11 mouse cellular contexts compared by ENCODE assay signal in genomic region chr10:81184765-81185164, GRCm38 (mm10). TPM values are rescaled to one million over a fixed set of nuclear protein-coding genes. Genes with fewer than 3 reads are reported as not detected.
DNase-seq lines count a peak whose midpoint lies in the region; ATAC-seq and TF ChIP-seq lines count a peak whose summit lies in the region.
"Had no signal": no experiment of that assay in that cellular context is flagged by ENCODE, and none has a peak within 500 bp of the region (broad histone marks: within the 10 kb centered on the region; RNA-seq: fewer than 3 reads in every experiment).

No protein-coding gene starts in this region.

- ATAC-seq in hindbrain, embryonic 16.5 days = no peak
- no peak for ATAC-seq in embryonic facial prominence, embryonic 12.5 days (ENCODE audit: insufficient number of reproducible peaks, insufficient read depth, low FRiP score, low TSS enrichment)
- peak; percentile 45 for ATAC-seq in lung, postnatal 0 days
- ATAC-seq: midbrain, embryonic 16.5 days had no signal

- 0 out of 2 replicates have a peak overlapping the region, but pooled peaks have one; percentile 29 for H3K27ac ChIP-seq in hindbrain, embryonic 10.5 days
- no peak overlapping the region for H3K27ac ChIP-seq in hindbrain, embryonic 16.5 days (ENCODE audit: low read depth, low read length)
- peak overlapping the region; percentile 48; the same call in 1 of the 2 replicates for H3K27ac ChIP-seq in ES-E14 (ENCODE audit: insufficient read depth, low read depth, low read length, poor library complexity, severe bottlenecking)
- peak overlapping the region; percentile 73 for H3K27ac ChIP-seq in embryonic facial prominence, embryonic 12.5 days
- peak overlapping the region; percentile 89 for H3K27ac ChIP-seq in lung, postnatal 0 days (ENCODE audit: low read length)

- H3K4me2 ChIP-seq in hindbrain, embryonic 16.5 days (ENCODE audit: low read length) = no peak overlapping the region
- H3K4me2 ChIP-seq in embryonic facial prominence, embryonic 12.5 days (replicated peaks) = no peak overlapping the region; the same call in 1 of the 2 replicates
- H3K4me2 ChIP-seq in lung, postnatal 0 days (replicated peaks; ENCODE audit: low read depth, low read length) = no peak overlapping the region

- peak overlapping the region; percentile 11; the same call in 1 of the 2 replicates for H3K4me3 ChIP-seq in hindbrain, embryonic 10.5 days
- H3K4me3 ChIP-seq in hindbrain, embryonic 16.5 days (ENCODE audit: low read length) = no peak overlapping the region
- no peak overlapping the region for H3K4me3 ChIP-seq in ES-E14 (ENCODE audit: insufficient read depth in 1 of 2, low read depth in 1 of 2, low read length in 2 of 2, poor library complexity in 1 of 2, severe bottlenecking in 1 of 2)
- H3K4me3 ChIP-seq in embryonic facial prominence, embryonic 12.5 days = no peak overlapping the region
- H3K4me3 ChIP-seq in lung, postnatal 0 days (ENCODE audit: low read depth, low read length) = no peak overlapping the region

- no peaks in the 10 kb centered on the region for H3K27me3 ChIP-seq in hindbrain, embryonic 10.5 days (ENCODE audit: insufficient read depth, poor library complexity, severe bottlenecking)
- H3K27me3 ChIP-seq in hindbrain, embryonic 16.5 days (replicated peaks; ENCODE audit: control insufficient read depth, insufficient read depth, low read length) = no peaks in the 10 kb centered on the region
- no peaks in the 10 kb centered on the region for H3K27me3 ChIP-seq in embryonic facial prominence, embryonic 12.5 days
- H3K27me3 ChIP-seq in lung, postnatal 0 days (replicated peaks; ENCODE audit: insufficient read depth, low read length) = no peaks in the 10 kb centered on the region

- whole genome bisulfite sequencing in hindbrain, embryonic 10.5 days = 66% methylated on average over 4 of the region's 4 CpGs
- WGBS in hindbrain, embryonic 16.5 days = 73% methylated on average over 4 of the region's 4 CpGs
- WGBS in embryonic facial prominence, embryonic 12.5 days = 37% methylated on average over 4 of the region's 4 CpGs
- 8% methylated on average over 4 of the region's 4 CpGs for WGBS in lung, postnatal 0 days

- H3K9me3 ChIP-seq in hindbrain, embryonic 10.5 days = no peaks in the 10 kb centered on the region
- no peaks in the 10 kb centered on the region for H3K9me3 ChIP-seq in hindbrain, embryonic 16.5 days (ENCODE audit: control insufficient read depth, low read length)
- no peaks in the 10 kb centered on the region for H3K9me3 ChIP-seq in ES-E14 (ENCODE audit: control insufficient read depth, insufficient read depth, low read depth, low read length)
- H3K9me3 ChIP-seq in embryonic facial prominence, embryonic 12.5 days = no peaks in the 10 kb centered on the region
- H3K9me3 ChIP-seq in lung, postnatal 0 days (ENCODE audit: low read length) = no peaks in the 10 kb centered on the region

- in situ Hi-C loops in ES-E14 (cut with MboI; ENCODE audit: low sequenced_read_pairs in 2 of 2, unreplicated experiment in 2 of 2) = no loop called here

- DNase-seq in hindbrain, embryonic 10.5 days (ENCODE audit: low spot score) = no peak
- DNase-seq in ES-E14 (ENCODE audit: low read depth, low spot score) = no peak
- DNase-seq in lung, postnatal 0 days (ENCODE audit: low spot score) = peak; percentile 90
- no peak for DNase-seq in right cerebral cortex, postnatal 14 days
- no peak for DNase-seq in cerebellum, postnatal 10 days
- DNase-seq in T-cell, adult 2 months (ENCODE audit: low spot score) = no peak

- H3K9ac ChIP-seq in hindbrain, embryonic 16.5 days (ENCODE audit: low read depth, low read length) = no peak overlapping the region
- 0 out of 2 replicates have a peak overlapping the region, but pooled peaks have one; percentile 16 for H3K9ac ChIP-seq in ES-E14 (ENCODE audit: insufficient read depth, low read depth, low read length, poor library complexity, severe bottlenecking)
- 0 out of 2 replicates have a peak overlapping the region, but pooled peaks have one; percentile 15 for H3K9ac ChIP-seq in embryonic facial prominence, embryonic 12.5 days
- H3K9ac ChIP-seq in lung, postnatal 0 days (replicated peaks; ENCODE audit: low read depth) = no peak overlapping the region

- peaks cover 82% of the 10 kb centered on the region for H3K36me3 ChIP-seq in hindbrain, embryonic 10.5 days
- H3K36me3 ChIP-seq in hindbrain, embryonic 16.5 days (ENCODE audit: control insufficient read depth, insufficient read depth, low read length) = peaks cover 38% of the 10 kb centered on the region
- H3K36me3 ChIP-seq in ES-E14 (ENCODE audit: control insufficient read depth, insufficient read depth, low read length, poor library complexity, severe bottlenecking) = peaks cover 37% of the 10 kb centered on the region
- peaks cover 61% of the 10 kb centered on the region for H3K36me3 ChIP-seq in embryonic facial prominence, embryonic 12.5 days
- H3K36me3 ChIP-seq in lung, postnatal 0 days (ENCODE audit: insufficient read depth, low read length) = peaks cover 28% of the 10 kb centered on the region

- peak; percentile 78 for TF ChIP-seq EP300 in lung, postnatal 0 days (IDR thresholded peaks at IDR 0.05)

- no peak for TF ChIP-seq CTCF in lung, postnatal 0 days (IDR thresholded peaks at IDR 0.05)

- peaks cover 32% of the 10 kb centered on the region for H3K4me1 ChIP-seq in hindbrain, embryonic 10.5 days (replicated peaks)
- H3K4me1 ChIP-seq in hindbrain, embryonic 16.5 days (ENCODE audit: control insufficient read depth, insufficient read depth, low read depth, low read length) = peaks cover 12% of the 10 kb centered on the region
- peaks cover 0 to 8% of the 10 kb centered on the region in 2 experiments; a peak in 2 of 4 replicates for H3K4me1 ChIP-seq in ES-E14 (ENCODE audit: control insufficient read depth in 2 of 2, insufficient read depth in 2 of 2, low read length in 2 of 2, poor library complexity in 1 of 2)
- peaks cover 26% of the 10 kb centered on the region for H3K4me1 ChIP-seq in embryonic facial prominence, embryonic 12.5 days
- H3K4me1 ChIP-seq in lung, postnatal 0 days (ENCODE audit: insufficient read depth, low read depth, low read length) = peaks cover 7% of the 10 kb centered on the region; the same call in 1 of the 2 replicates

TF ChIP-seq in ES-E14, 5 proteins besides CTCF, POLR2A, EP300 and RAD21:
- TF ChIP-seq ZC3H11A (IDR thresholded peaks at IDR 0.05; ENCODE audit: borderline replicate concordance, low read depth, low read length) (no peak), HCFC1 (IDR thresholded peaks at IDR 0.05; ENCODE audit: borderline replicate concordance, insufficient read depth, low read length) (no peak), ZNF384 (IDR thresholded peaks at IDR 0.05; ENCODE audit: low read depth, low read length) (no peak), MAFK (IDR thresholded peaks at IDR 0.05; ENCODE audit: insufficient read depth, low read depth, low read length) (no peak), CHD2 (IDR thresholded peaks at IDR 0.05; ENCODE audit: low read depth, low read length) (no peak)

RNA-seq across cellular contexts. Expression of gene 4930442H23Rik, which starts 1.1 kb away (rescaled TPM):
- polyA plus RNA-seq in hindbrain, embryonic 10.5 days (2016; fragmentation: Nextera tagmentation; extraction: Ambion mirVana) = not detected in 2 replicates
- polyA plus RNA-seq in hindbrain, embryonic 16.5 days (2015; fragmentation: Nextera tagmentation; extraction: Ambion mirVana) = not detected in 2 replicates
- 0.54 and 0.79 TPM in 2 replicates for total RNA-seq in ES-E14 (2012; rRNA removed)
- polyA plus RNA-seq in embryonic facial prominence, embryonic 12.5 days (2016; fragmentation: Nextera tagmentation; extraction: Ambion mirVana) = not detected in 2 replicates
- polyA plus RNA-seq in lung, postnatal 0 days (2015; fragmentation: Nextera tagmentation; extraction: Ambion mirVana) = 0.16 and 0.25 TPM in 2 replicates
- total RNA-seq: left cerebral cortex, adult 8-10 months had no signal
- polyA plus RNA-seq: brain, embryonic 14.5 days; midbrain, embryonic 16.5 days had no signal

RNA-seq across cellular contexts. Expression of gene Dapk3, which starts 2.0 kb away (rescaled TPM):
- 58.3 and 75.6 TPM in 2 replicates for polyA plus RNA-seq in hindbrain, embryonic 10.5 days (2016; fragmentation: Nextera tagmentation; extraction: Ambion mirVana)
- polyA plus RNA-seq in hindbrain, embryonic 16.5 days (2015; fragmentation: Nextera tagmentation; extraction: Ambion mirVana) = 49.0 and 58.7 TPM in 2 replicates
- 65.1 and 66.4 TPM in 2 replicates for total RNA-seq in ES-E14 (2012; rRNA removed)
- 79.5 and 85.3 TPM in 2 replicates for polyA plus RNA-seq in embryonic facial prominence, embryonic 12.5 days (2016; fragmentation: Nextera tagmentation; extraction: Ambion mirVana)
- 48.9 and 50.2 TPM in 2 replicates for polyA plus RNA-seq in lung, postnatal 0 days (2015; fragmentation: Nextera tagmentation; extraction: Ambion mirVana)

RNA-seq across cellular contexts. Expression of gene Eef2, which starts 8.3 kb away (rescaled TPM):
- 495 and 570 TPM in 2 replicates for polyA plus RNA-seq in hindbrain, embryonic 10.5 days (2016; fragmentation: Nextera tagmentation; extraction: Ambion mirVana)
- polyA plus RNA-seq in hindbrain, embryonic 16.5 days (2015; fragmentation: Nextera tagmentation; extraction: Ambion mirVana) = 525 and 551 TPM in 2 replicates
- 2,093 and 2,486 TPM in 2 replicates for total RNA-seq in ES-E14 (2012; rRNA removed)
- 552 and 562 TPM in 2 replicates for polyA plus RNA-seq in embryonic facial prominence, embryonic 12.5 days (2016; fragmentation: Nextera tagmentation; extraction: Ambion mirVana)
- polyA plus RNA-seq in lung, postnatal 0 days (2015; fragmentation: Nextera tagmentation; extraction: Ambion mirVana) = 509 and 537 TPM in 2 replicates

RNA-seq across cellular contexts. Expression of gene Pias4, which starts 17.0 kb away (rescaled TPM):
- 64.1 and 72.2 TPM in 2 replicates for polyA plus RNA-seq in hindbrain, embryonic 10.5 days (2016; fragmentation: Nextera tagmentation; extraction: Ambion mirVana)
- 47.1 and 56.9 TPM in 2 replicates for polyA plus RNA-seq in hindbrain, embryonic 16.5 days (2015; fragmentation: Nextera tagmentation; extraction: Ambion mirVana)
- 37.8 and 50.7 TPM in 2 replicates for total RNA-seq in ES-E14 (2012; rRNA removed)
- 57.5 and 62.0 TPM in 2 replicates for polyA plus RNA-seq in embryonic facial prominence, embryonic 12.5 days (2016; fragmentation: Nextera tagmentation; extraction: Ambion mirVana)
- 27.9 TPM in 2 replicates for polyA plus RNA-seq in lung, postnatal 0 days (2015; fragmentation: Nextera tagmentation; extraction: Ambion mirVana)

RNA-seq across cellular contexts. Expression of gene Nmrk2, which starts 17.1 kb away (rescaled TPM):
- not detected in 2 replicates for polyA plus RNA-seq in hindbrain, embryonic 10.5 days (2016; fragmentation: Nextera tagmentation; extraction: Ambion mirVana)
- 0.09 and 0.24 TPM in 2 replicates for polyA plus RNA-seq in hindbrain, embryonic 16.5 days (2015; fragmentation: Nextera tagmentation; extraction: Ambion mirVana)
- total RNA-seq in ES-E14 (2012; rRNA removed) = not detected in 2 replicates
- polyA plus RNA-seq in embryonic facial prominence, embryonic 12.5 days (2016; fragmentation: Nextera tagmentation; extraction: Ambion mirVana) = 0.20 TPM in 1 of 2 replicates, not detected in the other
- polyA plus RNA-seq in lung, postnatal 0 days (2015; fragmentation: Nextera tagmentation; extraction: Ambion mirVana) = 0.80 and 0.92 TPM in 2 replicates
- polyA plus RNA-seq: midbrain, embryonic 16.5 days had no signal

Comparison
In these comparisons a context has a peak if more than half of its experiments do, and no peak if none do; other contexts are left out.
1. H3K9ac ChIP-seq: peak in ES-E14 (single experiment) and embryonic facial prominence, embryonic 12.5 days (single experiment); none in hindbrain, embryonic 16.5 days (single experiment) and lung, postnatal 0 days (single experiment).